Mouse (Mus musculus) liver, embryonic 13.5 days (tissue): Measurements from ENCODE around the gene Kcnq1. TPM values are rescaled to one million over a fixed set of nuclear protein-coding genes. Genes with fewer than 3 reads are reported as not detected.

ENCODE experiments used
- ATAC-seq: fragments of 200-750 bp; cut with Nextera tagmentation; 2 replicates; pipeline ENCODE4 v1.8.0; 2017; ENCODE audit warnings: low read depth, mild to moderate bottlenecking, moderate number of reproducible peaks, moderate library complexity
- DNase-seq: peaks from one replicate; pipeline ENCODE4 v3.0.0; 2022
- H3K27ac ChIP-seq: fragments of 300-500 bp; sonication (generic); 2 replicates; pipeline ENCODE4 v1.5.1; 2015; ENCODE audit warnings: moderate library complexity, mild to moderate bottlenecking, inconsistent platforms
- H3K27me3 ChIP-seq: fragments of 300-500 bp; sonication (generic); 2 replicates; pipeline ENCODE4 v1.6.1; 2015; ENCODE audit warnings: mild to moderate bottlenecking, inconsistent platforms
- H3K36me3 ChIP-seq: fragments of 300-500 bp; sonication (generic); 2 replicates; pipeline ENCODE4 v1.6.1; 2015; ENCODE audit warnings: mild to moderate bottlenecking, inconsistent platforms
- H3K4me1 ChIP-seq: fragments of 300-500 bp; sonication (generic); replicated peaks from 2 replicates; pipeline ENCODE4 v1.6.1; 2015; ENCODE audit warnings: inconsistent platforms
- H3K4me2 ChIP-seq: fragments of 300-500 bp; sonication (generic); 2 replicates; pipeline ENCODE4 v1.6.1; 2015; ENCODE audit warnings: inconsistent platforms, mild to moderate bottlenecking, moderate library complexity
- H3K4me3 ChIP-seq: fragments of 300-500 bp; sonication (generic); replicated peaks from 2 replicates; pipeline ENCODE4 v1.5.1; 2015; ENCODE audit warnings: mild to moderate bottlenecking, inconsistent platforms
- H3K9ac ChIP-seq: fragments of 300-500 bp; sonication (generic); 2 replicates; pipeline ENCODE4 v1.6.1; 2015; ENCODE audit warnings: mild to moderate bottlenecking, inconsistent platforms
- H3K9me3 ChIP-seq: fragments of 300-500 bp; sonication (generic); replicated peaks from 2 replicates; pipeline ENCODE4 v1.6.1; 2016; ENCODE audit warnings: inconsistent platforms
- WGBS: fragments of 180-500 bp; shearing (Covaris S2); methylation state at CpG from one replicate; pipeline ENCODE4 v1.1.7; 2015; ENCODE audit not compliant: insufficient replicate concordance; 5-methylcytosine and 5-hydroxymethylcytosine counted together
- polyA plus RNA-seq: library from polyadenylated mRNA; unstranded; fragments of >200 nt; fragmentation: Nextera tagmentation; extraction: Ambion mirVana; gene quantifications from 2 replicates; pipeline ENCODE4 v1.2.1, GENCODE M21; 2015

The Kcnq1 gene
- polyA plus RNA-seq, 1 experiment from 2014 or later = 0.27 TPM

DNA sequence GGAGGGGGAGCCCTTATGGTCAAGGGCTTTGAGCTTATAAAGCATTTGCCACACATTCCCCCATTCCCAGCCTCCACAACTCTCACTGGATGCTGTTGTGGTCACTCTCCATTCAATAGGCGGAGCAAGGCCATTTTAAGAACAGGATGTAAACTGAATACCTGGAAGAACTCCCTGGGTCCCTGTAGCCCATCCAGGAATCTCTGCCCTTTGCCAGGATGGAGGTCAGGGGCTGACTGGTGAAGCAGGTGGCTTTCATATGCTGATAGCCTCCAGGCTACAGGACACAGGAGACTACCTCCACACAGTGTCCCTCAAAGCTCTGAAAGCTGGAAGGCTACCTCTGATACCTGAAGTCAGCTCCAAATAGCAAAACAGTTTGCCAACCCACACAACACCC lies 326.5 kb downstream of the Kcnq1 start:
- Histone ChIP-seq H3K4me2 (no peak overlapping the region), H3K27me3 (peaks cover 34% of the 10 kb centered on the region), H3K4me3 (no peak overlapping the region), H3K36me3 (no peaks in the 10 kb centered on the region), H3K9ac (no peak overlapping the region), H3K4me1 (no peaks in the 10 kb centered on the region), H3K27ac (no peak overlapping the region), H3K9me3 (no peaks in the 10 kb centered on the region)
- 77% methylated on average over 1 of the region's 1 CpGs for WGBS
- DNase-seq (no peak), ATAC-seq (no peak)

DNA sequence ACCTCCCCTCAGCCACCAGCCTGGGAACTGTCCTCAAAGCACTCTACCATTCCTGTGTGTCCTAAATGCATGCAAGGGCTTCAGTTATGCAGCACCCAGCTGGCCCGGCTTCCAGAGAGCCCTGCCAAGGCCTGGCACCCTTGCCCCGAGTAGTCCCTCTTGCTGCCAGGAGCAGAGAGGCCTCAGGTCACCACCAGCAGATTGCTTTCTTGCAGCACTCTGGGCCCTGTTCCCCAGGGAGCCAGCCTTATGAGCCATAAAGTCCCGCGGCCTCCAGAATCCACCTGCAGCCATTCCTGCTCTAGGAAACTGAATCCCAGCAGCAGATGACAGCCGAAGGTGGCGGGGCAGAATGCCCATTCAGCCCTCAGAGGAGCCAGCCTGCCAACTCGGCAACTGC lies 327.2 kb downstream of the Kcnq1 start:
- Histone ChIP-seq H3K9ac (no peak overlapping the region), H3K27me3 (peaks cover 41% of the 10 kb centered on the region), H3K4me3 (no peak overlapping the region), H3K9me3 (no peaks in the 10 kb centered on the region), H3K36me3 (no peaks in the 10 kb centered on the region), H3K4me2 (no peak overlapping the region), H3K27ac (no peak overlapping the region), H3K4me1 (no peaks in the 10 kb centered on the region)
- WGBS = 64% methylated on average over 7 of the region's 7 CpGs
- ATAC-seq = no peak
- DNase-seq = no peak

- 15% methylated on average over 18 of the region's 18 CpGs for WGBS
- no peaks in the 10 kb centered on the region for H3K36me3 ChIP-seq
- peak; percentile 43; the same call in 1 of the 2 replicates for ATAC-seq
- H3K4me3 ChIP-seq = peak overlapping the region; percentile 40
- H3K4me1 ChIP-seq = no peaks in the 10 kb centered on the region
- peak overlapping the region; percentile 62 for H3K4me2 ChIP-seq
- H3K9me3 ChIP-seq = no peaks in the 10 kb centered on the region
- H3K27ac ChIP-seq = no peak overlapping the region
- no peak for DNase-seq
- peaks cover 69% of the 10 kb centered on the region for H3K27me3 ChIP-seq
- peak overlapping the region; percentile 47 for H3K9ac ChIP-seq
These were observed 331.2 kb downstream of the Kcnq1 start for GRCm38 (mm10) chr7:143437231-143437893.

GRCm38 (mm10) chr7:143437894-143438581 lies 331.9 kb downstream of the Kcnq1 start:
- ATAC-seq (peak; percentile 23; the same call in 1 of the 2 replicates), DNase-seq (no peak)
- Histone ChIP-seq H3K9ac (peak overlapping the region; percentile 47), H3K4me2 (peak overlapping the region; percentile 62), H3K4me1 (no peaks in the 10 kb centered on the region), H3K36me3 (no peaks in the 10 kb centered on the region), H3K4me3 (peak overlapping the region; percentile 40), H3K27ac (no peak overlapping the region), H3K9me3 (no peaks in the 10 kb centered on the region), H3K27me3 (peaks cover 75% of the 10 kb centered on the region)
- WGBS = 5% methylated on average over 63 of the region's 63 CpGs

DNA sequence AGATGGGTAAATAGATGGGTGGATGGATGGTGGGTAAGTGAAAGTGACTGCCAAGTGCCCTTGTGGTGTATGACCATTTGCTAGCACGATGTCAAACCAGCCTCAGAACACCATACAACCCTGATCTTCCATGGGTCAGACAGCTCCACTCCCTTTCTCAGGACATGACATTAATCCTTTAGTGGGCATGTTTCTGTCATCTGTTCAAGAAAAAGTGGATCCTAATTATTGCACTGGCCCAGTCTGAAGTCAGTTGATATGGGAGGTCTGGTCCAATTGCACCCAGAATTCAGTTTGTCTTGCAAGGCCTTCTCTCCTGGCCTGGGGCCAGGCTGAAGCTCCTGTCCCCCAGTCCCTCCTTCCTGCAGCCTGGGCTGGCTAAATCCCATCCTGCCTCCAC lies 332.8 kb downstream of the Kcnq1 start:
- Histone ChIP-seq H3K36me3 (no peaks in the 10 kb centered on the region), H3K4me3 (no peak overlapping the region), H3K9ac (no peak overlapping the region), H3K27me3 (peaks cover 78% of the 10 kb centered on the region), H3K4me1 (no peaks in the 10 kb centered on the region), H3K9me3 (no peaks in the 10 kb centered on the region), H3K27ac (no peak overlapping the region), H3K4me2 (no peak overlapping the region)
- no peak for ATAC-seq
- DNase-seq = no peak
- 55% methylated on average over 1 of the region's 1 CpGs for WGBS

DNA sequence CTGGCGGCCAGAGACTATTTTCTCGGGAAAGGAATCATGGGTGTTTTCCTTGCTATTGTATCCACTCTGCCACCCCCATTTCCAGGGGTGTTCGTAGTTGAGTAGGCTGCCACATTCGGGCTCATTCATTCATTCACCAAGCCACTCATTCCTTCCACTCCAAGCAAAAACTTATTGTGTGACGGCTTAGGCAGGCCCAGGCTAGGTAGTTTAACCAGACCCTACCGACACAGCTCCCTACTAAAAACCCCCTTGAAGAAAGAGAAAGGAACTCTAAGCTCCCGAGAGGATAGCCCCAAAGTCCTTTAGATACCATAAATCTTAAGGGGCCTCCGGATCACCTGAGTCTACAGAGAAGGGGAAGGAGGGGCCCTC lies 338.4 kb downstream of the Kcnq1 start:
- no peak overlapping the region for H3K9ac ChIP-seq
- no peak overlapping the region for H3K4me2 ChIP-seq
- 32% methylated on average over 8 of the region's 8 CpGs for WGBS
- no peaks in the 10 kb centered on the region for H3K4me1 ChIP-seq
- ATAC-seq (no peak), DNase-seq (no peak)
- no peaks in the 10 kb centered on the region for H3K9me3 ChIP-seq
- H3K36me3 ChIP-seq = no peaks in the 10 kb centered on the region
- peaks cover 78% of the 10 kb centered on the region for H3K27me3 ChIP-seq
- no peak overlapping the region for H3K4me3 ChIP-seq
- no peak overlapping the region for H3K27ac ChIP-seq

GRCm38 (mm10) chr7:143444955-143445648 lies 338.9 kb downstream of the Kcnq1 start:
- H3K27me3 ChIP-seq = peaks cover 75% of the 10 kb centered on the region
- peak overlapping the region; percentile 27 for H3K4me3 ChIP-seq
- ATAC-seq (no peak), DNase-seq (no peak)
- peak overlapping the region; percentile 52 for H3K4me2 ChIP-seq
- H3K27ac ChIP-seq = no peak overlapping the region
- no peaks in the 10 kb centered on the region for H3K4me1 ChIP-seq
- H3K9me3 ChIP-seq = no peaks in the 10 kb centered on the region
- H3K9ac ChIP-seq = no peak overlapping the region
- H3K36me3 ChIP-seq = no peaks in the 10 kb centered on the region
- 9% methylated on average over 55 of the region's 55 CpGs for WGBS

DNA sequence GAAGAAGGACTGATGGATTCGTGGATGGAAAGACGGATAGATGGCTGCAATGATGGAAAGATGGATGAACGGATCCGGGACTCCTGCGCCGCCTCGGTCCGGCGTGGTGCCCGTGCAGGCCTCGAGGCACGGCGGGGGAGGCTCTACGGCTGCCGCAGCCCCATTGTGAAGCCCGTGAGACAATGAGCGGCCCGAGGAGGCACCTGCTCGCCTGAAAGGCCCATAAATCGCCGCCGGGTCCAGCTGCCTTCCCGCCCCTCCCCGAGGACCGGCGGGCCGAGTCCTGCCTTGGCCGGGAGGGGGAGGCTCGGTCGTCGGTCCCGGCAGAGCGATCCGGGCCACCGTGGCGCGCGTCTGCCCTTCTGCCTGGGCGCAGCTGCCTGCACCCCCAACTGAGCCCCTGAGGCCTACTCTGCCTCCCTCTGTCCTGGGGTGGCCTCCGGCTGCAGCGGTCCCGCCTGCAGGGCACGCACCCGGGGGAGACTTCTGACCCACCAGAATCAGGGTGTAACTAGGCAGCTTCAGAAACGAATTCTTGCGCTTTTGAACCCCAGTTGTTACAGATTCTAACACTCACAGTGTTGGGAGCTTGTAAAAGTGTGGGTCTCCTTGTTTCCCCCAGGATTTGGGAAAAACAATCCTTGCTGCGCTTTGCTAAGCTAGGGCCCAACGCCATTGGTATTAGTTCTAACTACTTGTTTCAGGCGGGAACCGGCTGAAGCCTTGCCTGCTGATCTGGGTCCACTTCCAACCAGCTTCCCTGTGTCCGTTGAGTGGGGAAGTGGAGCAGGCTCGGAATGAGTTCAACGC lies 339.7 kb downstream of the Kcnq1 start:
- DNase-seq (no peak), ATAC-seq (no peak)
- WGBS = 8% methylated on average over 53 of the region's 53 CpGs
- H3K4me3 ChIP-seq = peak overlapping the region; percentile 27
- no peak overlapping the region for H3K27ac ChIP-seq
- H3K9me3 ChIP-seq = no peaks in the 10 kb centered on the region
- H3K4me2 ChIP-seq = peak overlapping the region; percentile 52
- no peaks in the 10 kb centered on the region for H3K4me1 ChIP-seq
- H3K27me3 ChIP-seq = peaks cover 68% of the 10 kb centered on the region
- H3K36me3 ChIP-seq = no peaks in the 10 kb centered on the region
- H3K9ac ChIP-seq = no peak overlapping the region

DNA sequence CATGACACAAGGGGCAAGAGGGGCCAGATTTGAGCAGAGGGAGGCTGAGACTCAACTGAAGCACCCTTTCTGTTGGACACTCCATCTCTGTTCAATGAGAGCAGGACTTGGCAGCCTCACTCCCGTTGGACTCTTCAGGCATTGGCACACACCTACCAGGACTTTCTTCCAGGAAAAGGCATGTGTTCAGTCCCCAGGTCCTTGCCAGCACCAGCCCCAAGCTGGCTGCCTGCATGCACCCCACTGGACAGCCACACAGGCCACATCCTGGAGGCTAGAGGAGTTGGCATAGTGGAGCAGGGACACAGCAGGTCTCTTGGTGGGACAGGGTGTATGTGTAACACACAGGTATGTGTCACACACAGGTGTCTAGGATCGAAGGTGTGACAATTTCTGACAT lies 341.0 kb downstream of the Kcnq1 start:
- Histone ChIP-seq H3K4me3 (no peak overlapping the region), H3K9me3 (no peaks in the 10 kb centered on the region), H3K4me2 (no peak overlapping the region), H3K27me3 (peaks cover 61% of the 10 kb centered on the region), H3K36me3 (no peaks in the 10 kb centered on the region), H3K27ac (no peak overlapping the region), H3K4me1 (no peaks in the 10 kb centered on the region), H3K9ac (no peak overlapping the region)
- DNase-seq = no peak
- WGBS = 44% methylated on average over 2 of the region's 2 CpGs
- ATAC-seq = no peak

- Histone ChIP-seq H3K9me3 (peaks cover 33% of the 10 kb centered on the region), H3K27ac (no peak overlapping the region), H3K9ac (peak overlapping the region; percentile 58), H3K4me3 (peak overlapping the region; percentile 54), H3K4me1 (peaks cover 25% of the 10 kb centered on the region), H3K4me2 (peak overlapping the region; percentile 64), H3K27me3 (peaks cover 76% of the 10 kb centered on the region), H3K36me3 (peaks cover 5% of the 10 kb centered on the region; the same call in 1 of the 2 replicates)
- WGBS = 16% methylated on average over 38 of the region's 38 CpGs
- ATAC-seq = no peak
- DNase-seq = no peak
These were observed 352.8 kb downstream of the Kcnq1 start for GRCm38 (mm10) chr7:143458963-143459331.
